Mouse (Mus musculus): ENCODE measurements around the gene D430041D05Rik. TPM values are rescaled to one million over a fixed set of nuclear protein-coding genes. Genes with fewer than 3 reads are reported as not detected.

D430041D05Rik gene
- total and polyA plus RNA-seq, 3 experiments, result not detected

GRCm38 (mm10) chr2:104409851-104410821 is 677 bp downstream of the D430041D05Rik start:
- H3K4me3 ChIP-seq (replicated peaks in 1 of 3; ENCODE audit: low read depth in 2 of 3, low read length in 2 of 3, poor library complexity in 1 of 3), result no peak overlapping the region
- no peaks in the 10 kb centered on the region for H3K36me3 ChIP-seq (replicated peaks in 1 of 2; ENCODE audit: control insufficient read depth in 1 of 2, insufficient read depth in 1 of 2, low read length in 1 of 2)
- H3K9ac ChIP-seq (ENCODE audit: insufficient read depth, low read depth), result no peak overlapping the region
- in situ Hi-C loops (cut with MboI; ENCODE audit: low pct_ligation_motif_present, low pct_unique_long_range_greater_than_20kb, low sequenced_read_pairs), result loop anchor here (10.0 kb wide), 1 partner anchor 275 kb away; no protein-coding TSS in a partner anchor
- no peaks in the 10 kb centered on the region for H3K79me2 ChIP-seq (replicated peaks; ENCODE audit: control insufficient read depth, extremely low read depth, insufficient read depth, poor library complexity, severe bottlenecking)
- H3K27ac ChIP-seq (ENCODE audit: insufficient read depth, low read depth), result no peak overlapping the region
- no peaks in the 10 kb centered on the region for H3K9me3 ChIP-seq (replicated peaks; ENCODE audit: low read length)
- H3K4me1 ChIP-seq (ENCODE audit: control insufficient read depth in 1 of 2, insufficient read depth in 2 of 2), result no peaks in the 10 kb centered on the region
- H3K4me2 ChIP-seq (ENCODE audit: insufficient read depth, low read depth, poor library complexity, severe bottlenecking), result no peak overlapping the region
- no peak for DNase-seq (ENCODE audit: extremely low read depth)
- no peak for TF ChIP-seq USF2 (conservative IDR thresholded peaks at IDR 0.05; ENCODE audit: low read depth, low read length)
- no peak for TF ChIP-seq CTCF (conservative IDR thresholded peaks at IDR 0.05 in 1 of 2, IDR thresholded peaks at IDR 0.05 in 1 of 2; ENCODE audit: low read depth in 2 of 2, low read length in 2 of 2)
- no peak for TF ChIP-seq JUN (IDR thresholded peaks at IDR 0.05; ENCODE audit: insufficient read depth, low read depth, low read length)
- no peak for TF ChIP-seq HCFC1 (IDR thresholded peaks at IDR 0.05; ENCODE audit: low read depth, low read length)
- TF ChIP-seq IRF4 (IDR thresholded peaks at IDR 0.05; ENCODE audit: low read depth, low read length), result no peak
- TF ChIP-seq ETS1 (conservative IDR thresholded peaks at IDR 0.05; ENCODE audit: low read depth, low read length), result no peak
- no peak for TF ChIP-seq TCF12 (IDR thresholded peaks at IDR 0.05; ENCODE audit: low read depth, low read length)
- no peak for TF ChIP-seq NELFE (IDR thresholded peaks at IDR 0.05; ENCODE audit: low read depth, low read length)
- no peak for TF ChIP-seq E2F4 (IDR thresholded peaks at IDR 0.05; ENCODE audit: insufficient replicate concordance, low read depth, low read length)
- TF ChIP-seq ELF1 (IDR thresholded peaks at IDR 0.05; ENCODE audit: low read depth, low read length), result no peak
- TF ChIP-seq RAD21 (IDR thresholded peaks at IDR 0.05; ENCODE audit: low read depth, low read length), result no peak
- no peak for TF ChIP-seq BHLHE40 (IDR thresholded peaks at IDR 0.05; ENCODE audit: low read depth, low read length)
- no peak for TF ChIP-seq SIN3A (IDR thresholded peaks at IDR 0.05; ENCODE audit: low read length)
- no peak for TF ChIP-seq UBTF (IDR thresholded peaks at IDR 0.05; ENCODE audit: low read depth, low read length)
- dilution Hi-C loops (cut with MboI; ENCODE audit: extremely low pct_ligation_motif_present, extremely low pct_unique_long_range_greater_than_20kb, low sequenced_read_pairs), result no loop called here
- no peaks in the 10 kb centered on the region for H3K27me3 ChIP-seq (replicated peaks)

- in situ Hi-C loops (cut with MboI; ENCODE audit: low pct_ligation_motif_present, low pct_unique_long_range_greater_than_20kb, low sequenced_read_pairs) (no loop called here), dilution Hi-C loops (cut with MboI; ENCODE audit: extremely low pct_ligation_motif_present, extremely low pct_unique_long_range_greater_than_20kb, low sequenced_read_pairs) (no loop called here)
- Histone ChIP-seq H3K4me1 (ENCODE audit: control insufficient read depth in 1 of 2, insufficient read depth in 2 of 2) (no peaks in the 10 kb centered on the region), H3K27me3 (replicated peaks) (no peaks in the 10 kb centered on the region), H3K27ac (ENCODE audit: insufficient read depth, low read depth) (no peak overlapping the region), H3K9me3 (replicated peaks; ENCODE audit: low read length) (no peaks in the 10 kb centered on the region), H3K9ac (ENCODE audit: insufficient read depth, low read depth) (no peak overlapping the region), H3K79me2 (replicated peaks; ENCODE audit: control insufficient read depth, extremely low read depth, insufficient read depth, poor library complexity, severe bottlenecking) (no peaks in the 10 kb centered on the region), H3K36me3 (replicated peaks in 1 of 2; ENCODE audit: control insufficient read depth in 1 of 2, insufficient read depth in 1 of 2, low read length in 1 of 2) (no peaks in the 10 kb centered on the region), H3K4me3 (replicated peaks in 1 of 3; ENCODE audit: low read depth in 2 of 3, low read length in 2 of 3, poor library complexity in 1 of 3) (no peak overlapping the region), H3K4me2 (ENCODE audit: insufficient read depth, low read depth, poor library complexity, severe bottlenecking) (no peak overlapping the region)
- TF ChIP-seq ZC3H11A (IDR thresholded peaks at IDR 0.05; ENCODE audit: low read depth, low read length), result no peak
- no peak for TF ChIP-seq IRF4 (IDR thresholded peaks at IDR 0.05; ENCODE audit: low read depth, low read length)
- TF ChIP-seq GABPA (IDR thresholded peaks at IDR 0.05; ENCODE audit: insufficient replicate concordance, low read depth, low read length), result no peak
- no peak for TF ChIP-seq UBTF (IDR thresholded peaks at IDR 0.05; ENCODE audit: low read depth, low read length)
- DNase-seq (ENCODE audit: extremely low read depth), result no peak
These were observed 2.5 kb downstream of the D430041D05Rik start for GRCm38 (mm10) chr2:104408351-104408750.
